Mouse (Mus musculus): ENCODE results near the gene AF067061.

DNA sequence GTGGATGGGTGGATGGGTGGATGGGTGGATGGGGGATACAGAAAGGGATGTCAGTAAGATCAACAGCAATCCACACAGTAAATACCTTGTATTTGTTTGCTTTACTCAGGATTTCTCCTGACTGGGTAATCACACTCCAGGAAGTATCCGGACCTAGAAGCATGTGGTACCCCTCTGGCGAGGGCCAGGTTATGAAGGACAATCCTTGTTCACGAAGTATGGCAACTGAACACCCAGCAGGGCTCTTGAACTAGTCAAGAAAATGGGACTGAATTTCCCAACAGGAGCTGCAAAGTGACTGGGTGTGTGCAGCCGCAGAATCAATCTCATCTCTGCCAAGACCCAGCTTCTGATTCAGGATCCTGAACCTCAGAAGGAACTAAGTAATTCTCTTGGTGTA lies 37.9 kb downstream of the AF067061 start:
- no peak for TF ChIP-seq CTCF (IDR thresholded peaks at IDR 0.05; ENCODE audit: extremely low read depth, insufficient read depth, low read length)
- no peak for TF ChIP-seq POLR2A (IDR thresholded peaks at IDR 0.05; ENCODE audit: extremely low read depth, insufficient read depth, low read length)

Measured in cortical plate, adult 2 months (tissue).